Mouse (Mus musculus) cerebellum, postnatal 10 days (tissue): ENCODE results near the gene Akap13.

Experiments
- DNase-seq, 2 experiments: peaks; one replicate each; pipeline ENCODE4 v3.0.0; 2021; ENCODE audit warnings: mixed read lengths in 2 of 2

Akap13 gene

GRCm38 (mm10) chr7:75568276-75568675 is 112.9 kb downstream of the Akap13 start:
- DNase-seq = no peak

- DNase-seq = no peak
Observed at GRCm38 (mm10) chr7:75568883-75569282, 113.5 kb downstream of the Akap13 start.

GRCm38 (mm10) chr7:75570218-75570617 is 114.9 kb downstream of the Akap13 start:
- DNase-seq = no peak

- DNase-seq = no peak
Observed at GRCm38 (mm10) chr7:75571078-75571477, 115.7 kb downstream of the Akap13 start.

- no peak for DNase-seq
Observed at GRCm38 (mm10) chr7:75572127-75572526, 116.8 kb downstream of the Akap13 start.

GRCm38 (mm10) chr7:75575120-75575649 is 119.9 kb downstream of the Akap13 start:
- no peak for DNase-seq

GRCm38 (mm10) chr7:75575800-75576585 is 120.7 kb downstream of the Akap13 start:
- DNase-seq = no peak

- DNase-seq = no peak
Observed at GRCm38 (mm10) chr7:75576851-75577250, 121.5 kb downstream of the Akap13 start.

- no peak for DNase-seq
Observed at GRCm38 (mm10) chr7:75577353-75577752, 122.0 kb downstream of the Akap13 start.

GRCm38 (mm10) chr7:75578647-75579046 is 123.3 kb downstream of the Akap13 start:
- DNase-seq = no peak

- no peak for DNase-seq
Observed at GRCm38 (mm10) chr7:75582091-75582490, 126.8 kb downstream of the Akap13 start.

GRCm38 (mm10) chr7:75584100-75584499 is 128.8 kb downstream of the Akap13 start:
- DNase-seq = no peak

GRCm38 (mm10) chr7:75585409-75585808 is 130.1 kb downstream of the Akap13 start:
- DNase-seq = no peak

GRCm38 (mm10) chr7:75586113-75586512 is 130.8 kb downstream of the Akap13 start:
- DNase-seq = no peak

- no peak for DNase-seq
Observed at GRCm38 (mm10) chr7:75587727-75588126, 132.4 kb downstream of the Akap13 start.

- DNase-seq = no peak
Observed at GRCm38 (mm10) chr7:75589304-75589973, 134.1 kb downstream of the Akap13 start.

GRCm38 (mm10) chr7:75591961-75592360 is 136.6 kb downstream of the Akap13 start:
- no peak for DNase-seq

GRCm38 (mm10) chr7:75594801-75595200 is 139.5 kb downstream of the Akap13 start:
- DNase-seq = peak; percentile 72 to 76

- no peak for DNase-seq
Observed at GRCm38 (mm10) chr7:75595268-75595667, 139.9 kb downstream of the Akap13 start.

- DNase-seq = no peak
Observed at GRCm38 (mm10) chr7:75596058-75596748, 140.9 kb downstream of the Akap13 start.

- no peak for DNase-seq
Observed at GRCm38 (mm10) chr7:75597840-75598239, 142.5 kb downstream of the Akap13 start.

GRCm38 (mm10) chr7:75600360-75601075 is 145.2 kb downstream of the Akap13 start:
- DNase-seq = no peak

- DNase-seq = no peak
Observed at GRCm38 (mm10) chr7:75607248-75607647, 151.9 kb downstream of the Akap13 start.
